Comparison of ENCODE assay signal across 15 mouse cellular contexts in genomic region chr6:114979715-114980114, GRCm38 (mm10).
"Had no signal": no experiment of that assay in that cellular context is flagged by ENCODE, and none has a peak within 500 bp of the region (broad histone marks: within the 10 kb centered on the region; RNA-seq: fewer than 3 reads in every experiment).

No protein-coding gene starts in this region.

- ATAC-seq: liver, embryonic 12.5 days had no signal

- H3K36me3 ChIP-seq: limb, embryonic 15.5 days; liver, embryonic 12.5 days had no signal

- H3K9me3 ChIP-seq: limb, embryonic 15.5 days; liver, embryonic 12.5 days had no signal

- DNase-seq: kidney, adult 2 months; kidney, postnatal 25 days; layer of hippocampus, adult 9-11 months; lung, adult 2 months; lung, postnatal 14 days; midbrain, embryonic 14.5 days; thymus, adult 18-20 months; thymus, postnatal 36 days had no signal

- H3K27me3 ChIP-seq: limb, embryonic 15.5 days; liver, embryonic 12.5 days had no signal

- H3K9ac ChIP-seq: limb, embryonic 15.5 days; liver, embryonic 12.5 days had no signal

- H3K4me1 ChIP-seq: liver, embryonic 12.5 days had no signal

- H3K4me2 ChIP-seq: limb, embryonic 15.5 days; liver, embryonic 12.5 days; midbrain, embryonic 11.5 days had no signal

- H3K27ac ChIP-seq: kidney, postnatal 0 days; layer of hippocampus, adult 2 months; limb, embryonic 15.5 days; liver, embryonic 12.5 days; macrophage had no signal

- H3K4me3 ChIP-seq: layer of hippocampus, adult 2 months; limb, embryonic 15.5 days; liver, embryonic 12.5 days; megakaryocyte, embryonic 14.5 days had no signal
